Mouse (Mus musculus): ENCODE results near the gene Nptx1.

Nptx1 gene

GRCm38 (mm10) chr11:119550546-119551335 lies 3.2 kb upstream of the Nptx1 start:
- no peak for DNase-seq (ENCODE audit: low read depth, low spot score)

GRCm38 (mm10) chr11:119549371-119549811 lies 1.8 kb upstream of the Nptx1 start:
- no peak for DNase-seq (ENCODE audit: low read depth, low spot score)

DNA sequence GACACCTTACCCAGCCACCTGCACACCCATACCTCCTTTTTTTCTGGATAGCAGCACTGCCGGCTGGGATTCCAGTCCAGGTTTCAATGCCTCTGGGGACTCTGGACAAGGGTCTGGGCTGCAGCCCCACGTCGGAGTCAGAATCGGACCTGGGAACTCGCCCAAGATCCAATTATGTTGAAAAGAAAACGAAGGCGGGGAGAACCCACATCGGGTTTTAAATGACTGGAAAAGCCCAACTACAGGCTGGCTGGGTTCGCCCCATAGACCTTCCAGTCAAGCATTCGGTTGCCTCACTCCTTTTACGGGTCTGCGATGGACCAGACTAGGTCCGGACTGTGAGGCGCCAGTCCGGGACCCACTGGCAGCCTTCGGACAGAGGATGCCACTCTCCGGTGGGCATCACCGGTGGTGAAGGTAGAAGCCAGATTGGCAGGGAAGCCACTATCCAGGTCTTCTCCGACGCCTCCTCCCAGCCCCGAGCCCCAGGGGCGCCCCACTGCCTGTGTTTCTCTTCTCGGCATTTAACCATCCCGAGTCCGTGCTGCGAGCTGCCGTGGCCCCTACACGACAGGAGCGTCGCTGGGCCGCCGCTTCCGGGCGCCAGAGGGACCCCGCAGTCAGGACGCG lies 1.3 kb upstream of the Nptx1 start:
- no peak for DNase-seq (ENCODE audit: low read depth, low spot score)

DNA sequence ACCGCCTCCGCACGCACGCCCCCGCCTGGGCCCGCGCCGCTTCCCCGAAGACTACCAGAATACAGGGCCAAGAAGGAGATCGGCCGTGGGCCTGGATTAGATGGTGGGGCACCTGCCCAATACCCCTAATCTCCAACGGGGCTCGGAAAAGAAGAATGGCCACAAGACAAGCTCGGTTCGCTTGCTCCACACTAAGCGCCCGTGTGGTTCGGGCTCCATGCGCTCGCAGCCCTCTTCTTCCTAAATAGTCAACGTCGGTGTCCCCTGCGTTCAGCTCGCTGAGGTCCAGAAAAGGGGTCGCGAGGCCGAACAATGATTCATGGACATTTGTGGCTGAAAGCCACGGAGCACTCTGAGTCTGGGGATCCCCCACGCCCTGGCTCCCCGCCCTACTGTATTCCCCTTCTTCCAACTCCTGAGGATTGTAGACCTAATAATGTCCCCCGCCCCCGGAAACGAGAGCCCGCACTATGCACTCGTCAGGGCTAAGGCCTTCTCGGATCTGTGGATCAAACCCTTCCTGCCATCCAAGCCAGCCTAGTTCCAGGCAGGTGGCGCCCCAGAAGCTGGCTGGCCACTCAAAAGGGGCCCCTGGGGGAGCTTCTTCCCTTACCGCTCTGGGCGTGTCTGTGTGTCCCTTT lies 518 bp upstream of the Nptx1 start:
- DNase-seq (ENCODE audit: low read depth, low spot score): no peak

DNA sequence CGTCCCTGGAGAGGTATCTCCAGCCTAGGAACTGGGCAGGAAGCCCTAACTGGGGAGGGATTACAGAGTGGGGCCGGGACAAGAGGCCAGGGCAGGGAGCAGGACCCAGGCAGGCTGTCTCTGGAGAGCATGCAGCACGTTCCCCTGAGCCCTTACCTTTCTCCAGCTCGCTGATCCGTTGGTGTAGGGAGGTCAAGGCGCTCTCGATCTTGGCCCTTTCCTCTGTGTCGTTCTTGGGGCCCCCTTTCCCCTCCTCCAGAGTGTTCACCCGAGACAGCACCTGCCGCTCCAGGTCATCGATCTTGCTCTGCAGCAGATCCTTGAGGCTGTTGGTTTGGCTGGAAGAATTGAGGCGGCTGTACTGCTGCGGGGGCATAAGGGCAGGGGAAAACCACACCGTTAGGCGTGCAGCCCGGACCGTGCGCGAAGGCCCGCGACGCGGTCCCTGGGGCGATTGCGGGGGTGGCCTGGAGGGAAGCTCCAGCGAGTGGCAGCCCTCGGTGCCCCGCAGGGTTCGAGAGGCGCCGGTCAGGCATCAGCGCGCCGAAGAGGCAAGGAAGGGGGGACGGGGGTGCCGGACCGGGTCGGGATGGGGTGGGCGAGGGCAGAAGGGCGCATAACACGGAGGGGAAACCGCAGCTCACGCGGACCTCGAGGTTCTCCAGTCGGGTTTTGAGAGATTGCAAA lies 914 bp downstream of the Nptx1 start:
- DNase-seq (ENCODE audit: low read depth, low spot score): no peak

GRCm38 (mm10) chr11:119545741-119546495 lies 1.6 kb downstream of the Nptx1 start:
- DNase-seq (ENCODE audit: low read depth, low spot score): no peak

DNA sequence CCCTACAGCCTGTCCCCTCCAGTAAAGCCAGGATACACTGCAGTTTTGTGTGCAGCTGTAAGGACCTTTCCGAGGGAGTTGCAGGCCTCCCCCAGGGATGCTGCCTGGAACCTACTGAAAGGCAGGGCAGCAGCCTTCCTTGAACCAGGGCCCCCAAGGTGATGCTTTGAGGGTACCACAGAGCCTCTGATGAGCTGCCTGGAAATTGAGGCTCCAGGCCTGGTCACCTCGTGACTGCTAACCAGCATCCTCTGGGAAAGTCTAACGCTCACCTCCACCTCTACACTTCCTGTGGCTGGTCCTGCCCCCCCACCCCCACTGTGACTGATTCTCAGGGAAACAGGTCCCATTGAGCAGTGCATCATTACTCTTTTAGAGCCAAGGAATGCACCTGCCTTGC lies 2.3 kb downstream of the Nptx1 start:
- DNase-seq (ENCODE audit: low read depth, low spot score): no peak

DNA sequence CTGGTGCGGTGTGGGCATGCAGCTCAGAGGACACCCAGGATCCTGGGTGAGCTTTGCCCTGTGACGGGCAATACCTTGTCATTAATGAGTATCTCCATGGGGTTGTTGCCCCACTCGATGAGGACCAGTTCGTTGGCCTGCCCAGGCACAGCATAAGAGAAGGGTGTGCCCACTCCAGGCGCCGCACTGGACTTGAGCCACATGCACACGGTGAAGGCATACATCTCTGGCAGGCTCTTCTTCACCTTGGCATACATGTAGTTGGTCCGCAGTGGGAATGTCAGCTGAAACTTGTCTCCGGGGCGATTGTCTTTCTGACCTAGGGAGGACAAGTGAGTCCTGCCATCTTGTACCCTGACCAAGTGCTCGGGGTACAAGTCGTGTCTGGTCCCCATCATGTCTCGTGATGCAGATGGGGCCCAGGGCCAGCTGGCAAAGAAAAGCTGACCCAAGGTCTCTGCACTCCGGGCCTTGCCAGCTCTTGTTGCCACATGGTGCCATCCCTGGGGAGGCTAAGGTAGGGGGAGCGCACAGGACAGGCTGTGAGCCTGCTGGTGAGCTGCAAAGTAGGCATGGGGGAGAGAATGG lies 2.9 kb downstream of the Nptx1 start:
- DNase-seq (ENCODE audit: low read depth, low spot score): no peak

- no peak for DNase-seq (ENCODE audit: low read depth, low spot score)
Measured at GRCm38 (mm10) chr11:119543816-119544517, 3.6 kb downstream of the Nptx1 start.

DNA sequence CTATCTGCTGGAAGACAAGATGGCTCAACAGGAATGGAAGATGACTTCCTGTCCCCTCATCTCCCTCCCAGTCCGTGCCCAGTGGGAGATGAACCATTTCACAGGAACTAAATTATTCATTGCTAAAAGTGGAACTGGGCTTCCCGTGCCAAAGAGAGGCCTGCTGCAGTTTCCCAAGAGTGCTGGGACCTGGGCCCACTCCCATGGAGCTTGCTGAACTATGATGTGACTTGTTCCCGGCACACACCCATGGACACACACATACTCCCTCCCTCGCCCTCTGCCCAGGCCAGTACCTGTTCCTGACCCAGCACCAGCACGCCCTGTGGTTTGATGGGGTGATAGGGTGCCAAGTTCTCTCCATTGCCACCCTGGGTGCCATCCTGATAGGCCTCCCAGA lies 4.7 kb downstream of the Nptx1 start:
- DNase-seq (ENCODE audit: low read depth, low spot score): no peak

- DNase-seq (ENCODE audit: low read depth, low spot score): no peak
Measured at GRCm38 (mm10) chr11:119542371-119542770, 5.2 kb downstream of the Nptx1 start.

GRCm38 (mm10) chr11:119541082-119541481 lies 6.5 kb downstream of the Nptx1 start:
- DNase-seq (ENCODE audit: low read depth, low spot score): no peak

DNA sequence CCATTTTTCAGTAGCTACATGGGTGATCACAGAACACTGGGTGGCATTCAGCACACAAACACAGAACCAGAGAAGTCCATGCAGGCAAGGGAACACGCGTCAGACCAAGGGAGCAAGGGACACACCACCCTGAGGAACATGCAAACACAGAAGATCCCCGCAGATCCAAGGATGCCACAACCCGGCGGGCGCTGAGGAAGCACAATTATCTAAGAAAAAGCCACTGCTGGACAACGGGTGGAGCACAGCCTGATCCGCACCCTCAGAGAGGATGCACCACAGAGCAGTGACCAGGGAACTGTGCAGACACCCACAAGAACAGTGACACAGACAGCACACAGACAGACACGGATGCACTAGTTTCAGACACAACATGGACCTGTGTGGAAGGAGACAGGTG lies 7.0 kb downstream of the Nptx1 start:
- DNase-seq (ENCODE audit: low read depth, low spot score): no peak

DNA sequence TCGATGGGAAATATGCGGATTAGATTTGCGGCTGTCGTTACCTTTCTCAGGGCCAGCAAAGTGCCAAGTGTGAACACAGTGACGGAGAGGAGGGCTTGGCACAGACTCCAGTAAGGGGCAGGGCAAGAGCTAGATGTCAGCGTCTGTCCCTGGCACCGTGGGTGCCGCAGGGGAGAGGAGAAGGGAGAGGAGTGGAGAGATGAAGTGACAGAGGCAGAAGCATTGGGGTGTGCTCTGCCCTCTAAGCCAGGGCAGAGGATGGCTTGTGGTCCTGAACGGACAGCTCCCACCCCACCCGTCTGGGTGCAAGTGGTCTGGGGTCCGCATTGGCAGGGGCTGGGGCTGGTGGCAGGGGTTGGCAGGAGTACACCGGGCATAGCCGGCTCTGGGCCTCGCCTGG lies 7.6 kb downstream of the Nptx1 start:
- no peak for DNase-seq (ENCODE audit: low read depth, low spot score)

DNA sequence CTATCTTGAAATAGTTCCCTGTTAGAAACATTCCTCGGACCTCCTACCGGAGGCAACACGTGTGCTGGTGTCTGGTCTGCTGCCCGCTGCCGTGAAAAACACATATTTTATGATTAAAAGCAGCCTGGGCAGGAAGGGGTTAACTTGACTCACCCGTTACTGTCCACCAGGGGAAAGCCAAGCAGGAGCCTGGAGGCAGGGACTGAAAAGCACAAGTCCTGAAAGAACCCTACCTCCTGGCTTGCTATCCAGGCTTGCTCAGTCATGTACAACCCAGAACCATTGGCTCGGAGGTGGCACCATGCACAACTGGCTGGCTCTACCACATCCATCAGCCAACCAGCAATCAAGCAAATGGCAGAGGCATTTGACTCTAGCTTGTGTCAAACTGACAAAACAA lies 13.8 kb downstream of the Nptx1 start:
- DNase-seq (ENCODE audit: low read depth, low spot score): no peak

DNA sequence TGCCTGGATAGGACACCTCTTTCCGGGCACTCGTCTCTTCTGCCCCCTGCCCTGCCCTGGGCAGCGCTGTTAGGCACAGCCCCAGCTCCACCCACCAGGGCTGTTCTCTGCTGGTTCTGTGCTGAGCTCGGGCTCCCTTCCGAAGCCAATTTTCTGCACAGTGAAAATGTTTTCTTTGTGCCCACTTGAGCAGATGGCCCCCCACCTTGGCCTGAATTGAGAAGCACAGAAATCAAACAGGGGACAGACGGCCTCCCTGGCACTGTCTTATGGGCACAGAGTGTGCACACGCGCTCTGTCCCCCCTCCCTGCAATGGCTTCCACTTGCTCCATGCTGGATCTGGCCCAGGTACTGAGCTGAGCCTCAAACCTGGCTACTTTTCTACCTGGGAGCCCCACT lies 15.1 kb downstream of the Nptx1 start:
- no peak for DNase-seq (ENCODE audit: low read depth, low spot score)

- DNase-seq (ENCODE audit: low read depth, low spot score): no peak
Measured at GRCm38 (mm10) chr11:119528930-119529329, 18.6 kb downstream of the Nptx1 start.

DNA sequence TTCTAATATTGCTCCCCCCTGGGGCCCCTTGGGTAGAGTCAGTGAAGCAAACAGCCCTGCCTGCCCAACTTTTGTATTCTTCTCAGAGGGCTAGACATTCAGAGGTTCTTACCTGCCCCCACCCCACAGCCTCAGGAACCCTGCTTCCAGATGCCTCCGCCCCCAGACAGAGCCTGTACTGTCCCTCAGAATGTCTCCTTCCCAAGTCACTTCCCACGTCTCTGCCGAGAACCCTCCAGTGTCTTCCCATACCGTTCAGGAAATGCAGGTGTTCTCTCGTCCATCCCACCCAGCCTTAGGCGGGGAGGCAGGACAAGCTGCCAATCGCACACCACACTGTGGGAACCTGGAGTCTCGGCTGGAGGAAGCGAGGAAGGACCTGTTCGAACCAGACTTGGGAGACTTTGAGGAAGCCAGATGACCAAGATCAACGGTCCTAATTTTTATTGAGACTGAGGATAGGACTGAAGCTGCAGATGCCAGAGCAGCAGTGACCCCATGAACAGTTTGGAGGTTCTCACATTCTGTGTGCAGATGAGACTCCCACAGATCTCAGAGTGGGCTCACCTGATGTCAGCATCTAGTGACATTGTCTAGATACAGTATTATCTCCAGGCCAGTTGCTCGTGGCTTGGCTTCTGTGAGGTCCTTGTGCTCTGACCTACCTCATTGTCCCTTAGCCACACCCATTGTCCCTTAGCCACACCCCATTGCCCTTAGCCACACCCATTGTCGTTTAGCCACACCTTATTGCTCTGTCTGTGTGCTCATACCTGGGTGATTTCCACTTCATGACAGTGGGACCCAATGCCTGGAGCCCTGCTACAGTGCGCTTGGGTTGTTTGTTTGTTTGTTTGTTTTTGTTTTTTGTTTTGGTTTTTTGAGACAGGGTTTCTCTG lies 21.2 kb downstream of the Nptx1 start:
- DNase-seq (ENCODE audit: low read depth, low spot score): no peak

DNA sequence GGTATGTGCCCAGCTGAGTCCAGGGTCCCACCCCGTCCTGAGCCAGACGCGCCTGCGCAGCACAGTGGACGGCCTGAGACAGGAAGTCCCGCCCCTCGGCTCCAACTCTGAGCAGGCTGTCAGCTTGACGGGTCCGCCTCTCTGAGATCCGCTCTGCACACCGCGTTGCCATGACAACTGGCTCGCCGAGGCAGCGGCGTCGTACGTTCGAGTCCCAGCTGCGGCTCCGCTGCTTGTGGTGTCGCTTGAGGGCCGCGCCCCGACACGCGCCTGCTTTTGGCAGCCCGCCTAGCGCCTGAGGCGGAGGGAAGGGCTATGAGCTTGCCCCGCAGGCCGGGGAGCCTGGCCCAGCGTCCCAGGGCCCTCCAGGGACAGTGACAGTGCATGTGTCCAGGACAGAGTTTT lies 23.0 kb downstream of the Nptx1 start:
- DNase-seq (ENCODE audit: low read depth, low spot score): peak; percentile 91

Measured in forelimb bud, embryonic 11.5 days (tissue).